Mouse (Mus musculus) midbrain, embryonic 16.5 days (tissue): ENCODE measurements around the gene Tmem104. TPM values are rescaled to one million over a fixed set of nuclear protein-coding genes. Genes with fewer than 3 reads are reported as not detected.

Source experiments
- ATAC-seq: fragments of 200-750 bp; cut with Nextera tagmentation; 2 replicates; pipeline ENCODE4 v1.8.0; 2017; ENCODE audit warnings: moderate TSS enrichment
- H3K27ac ChIP-seq: fragments of 300-500 bp; sonication (generic); 2 replicates; pipeline ENCODE4 v1.5.1; 2014; ENCODE audit warnings: mild to moderate bottlenecking, low read length, mixed read lengths
- H3K27me3 ChIP-seq: fragments of 300-500 bp; sonication (generic); 2 replicates; pipeline ENCODE4 v1.6.1; 2014; ENCODE audit warnings: low read depth, low read length, mixed read lengths; ENCODE audit not compliant: control insufficient read depth, insufficient read depth
- H3K36me3 ChIP-seq: fragments of 300-500 bp; sonication (generic); 2 replicates; pipeline ENCODE4 v1.6.1; 2014; ENCODE audit warnings: mild to moderate bottlenecking, low read length, moderate library complexity, mixed read lengths; ENCODE audit not compliant: control insufficient read depth, insufficient read depth
- H3K4me1 ChIP-seq: fragments of 300-500 bp; sonication (generic); 2 replicates; pipeline ENCODE4 v1.6.1; 2014; ENCODE audit warnings: mild to moderate bottlenecking, low read length, mixed read lengths; ENCODE audit not compliant: control insufficient read depth, insufficient read depth
- H3K4me2 ChIP-seq: fragments of 300-500 bp; sonication (generic); 2 replicates; pipeline ENCODE4 v1.6.1; 2014; ENCODE audit warnings: mild to moderate bottlenecking, low read length, mixed read lengths
- H3K4me3 ChIP-seq: fragments of 300-500 bp; sonication (generic); 2 replicates; pipeline ENCODE4 v1.5.1; 2014; ENCODE audit warnings: low read depth, mild to moderate bottlenecking, low read length, moderate library complexity, mixed read lengths
- H3K9ac ChIP-seq: fragments of 300-500 bp; sonication (generic); 2 replicates; pipeline ENCODE4 v1.6.1; 2014; ENCODE audit warnings: low read depth, low read length, mixed read lengths
- H3K9me3 ChIP-seq: fragments of 300-500 bp; sonication (generic); replicated peaks from 2 replicates; pipeline ENCODE4 v1.6.1; 2014; ENCODE audit warnings: mild to moderate bottlenecking, low read length, mixed read lengths; ENCODE audit not compliant: control insufficient read depth, poor library complexity, severe bottlenecking
- WGBS: fragments of 180-500 bp; shearing (Covaris S2); extraction: QIAGEN DNeasy Blood & Tissue Kit; methylation state at CpG from one replicate; pipeline ENCODE4 v1.1.7; 2014; 5-methylcytosine and 5-hydroxymethylcytosine counted together
- polyA plus RNA-seq: library from polyadenylated mRNA; unstranded; fragments of >200 nt; fragmentation: Nextera tagmentation; extraction: Ambion mirVana; gene quantifications from 2 replicates; pipeline ENCODE4 v1.2.1, GENCODE M21; 2015

Tmem104 gene
- polyA plus RNA-seq, 1 experiment from 2014 or later, result 12.5 TPM

- H3K9ac ChIP-seq, result no peak overlapping the region
- ATAC-seq, result no peak
- H3K9me3 ChIP-seq, result no peaks in the 10 kb centered on the region
- no peak overlapping the region for H3K4me3 ChIP-seq
- H3K4me2 ChIP-seq, result no peak overlapping the region
- peaks cover 10% of the 10 kb centered on the region; the same call in 1 of the 2 replicates for H3K4me1 ChIP-seq
- no peaks in the 10 kb centered on the region for H3K36me3 ChIP-seq
- 12% methylated on average over 16 of the region's 16 CpGs for WGBS
- H3K27ac ChIP-seq, result no peak overlapping the region
- no peaks in the 10 kb centered on the region for H3K27me3 ChIP-seq
Observed at GRCm38 (mm10) chr11:115173549-115174339, 13.5 kb upstream of the Tmem104 start.

GRCm38 (mm10) chr11:115176399-115177190 is 10.7 kb upstream of the Tmem104 start:
- Histone ChIP-seq H3K9ac (no peak overlapping the region), H3K4me1 (peaks cover 10% of the 10 kb centered on the region; the same call in 1 of the 2 replicates), H3K36me3 (no peaks in the 10 kb centered on the region), H3K9me3 (no peaks in the 10 kb centered on the region), H3K27me3 (no peaks in the 10 kb centered on the region), H3K4me3 (no peak overlapping the region), H3K27ac (0 out of 2 replicates have a peak overlapping the region, but pooled peaks have one; percentile 24), H3K4me2 (no peak overlapping the region)
- 59% methylated on average over 24 of the region's 24 CpGs for WGBS
- ATAC-seq, result no peak

- Histone ChIP-seq H3K4me2 (no peak overlapping the region), H3K9ac (no peak overlapping the region), H3K4me3 (no peak overlapping the region), H3K36me3 (no peaks in the 10 kb centered on the region), H3K9me3 (no peaks in the 10 kb centered on the region), H3K27ac (peak overlapping the region; percentile 12; the same call in 1 of the 2 replicates), H3K27me3 (no peaks in the 10 kb centered on the region), H3K4me1 (peaks cover 10% of the 10 kb centered on the region; the same call in 1 of the 2 replicates)
- 19% methylated on average over 10 of the region's 10 CpGs for WGBS
- ATAC-seq, result peak; percentile 69
Observed at GRCm38 (mm10) chr11:115177559-115178195, 9.6 kb upstream of the Tmem104 start.

GRCm38 (mm10) chr11:115178766-115179165 is 8.5 kb upstream of the Tmem104 start:
- Histone ChIP-seq H3K9ac (no peak overlapping the region), H3K27me3 (no peaks in the 10 kb centered on the region), H3K36me3 (no peaks in the 10 kb centered on the region), H3K27ac (peak overlapping the region; percentile 54; the same call in 1 of the 2 replicates), H3K9me3 (no peaks in the 10 kb centered on the region), H3K4me3 (no peak overlapping the region), H3K4me2 (no peak overlapping the region), H3K4me1 (peaks cover 5% of the 10 kb centered on the region; the same call in 1 of the 2 replicates)
- WGBS, result 90% methylated on average over 2 of the region's 2 CpGs
- no peak for ATAC-seq

GRCm38 (mm10) chr11:115179191-115179590 is 8.1 kb upstream of the Tmem104 start:
- 81% methylated on average over 6 of the region's 6 CpGs for WGBS
- peak; percentile 70 for ATAC-seq
- Histone ChIP-seq H3K36me3 (no peaks in the 10 kb centered on the region), H3K27me3 (no peaks in the 10 kb centered on the region), H3K4me3 (no peak overlapping the region), H3K9ac (no peak overlapping the region), H3K9me3 (no peaks in the 10 kb centered on the region), H3K4me1 (peaks cover 5% of the 10 kb centered on the region; the same call in 1 of the 2 replicates), H3K4me2 (no peak overlapping the region), H3K27ac (peak overlapping the region; percentile 54; the same call in 1 of the 2 replicates)

- WGBS, result 81% methylated on average over 6 of the region's 6 CpGs
- H3K4me1 ChIP-seq, result peaks cover 3% of the 10 kb centered on the region; the same call in 1 of the 2 replicates
Observed at GRCm38 (mm10) chr11:115179881-115180280, 7.4 kb upstream of the Tmem104 start.

GRCm38 (mm10) chr11:115181913-115182638 is 5.2 kb upstream of the Tmem104 start:
- no peak overlapping the region for H3K4me3 ChIP-seq
- no peaks in the 10 kb centered on the region for H3K27me3 ChIP-seq
- H3K4me1 ChIP-seq, result peaks cover 10% of the 10 kb centered on the region
- ATAC-seq, result no peak
- H3K27ac ChIP-seq, result no peak overlapping the region
- no peaks in the 10 kb centered on the region for H3K36me3 ChIP-seq
- no peaks in the 10 kb centered on the region for H3K9me3 ChIP-seq
- WGBS, result 19% methylated on average over 12 of the region's 12 CpGs
- no peak overlapping the region for H3K9ac ChIP-seq
- H3K4me2 ChIP-seq, result no peak overlapping the region

More at GRCm38 (mm10) chr11:115179881-115180280, 7.4 kb upstream of the Tmem104 start:
- Histone ChIP-seq H3K27me3 (no peaks in the 10 kb centered on the region), H3K36me3 (no peaks in the 10 kb centered on the region), H3K9me3 (no peaks in the 10 kb centered on the region), H3K27ac (peak overlapping the region; percentile 58), H3K4me2 (no peak overlapping the region), H3K4me3 (no peak overlapping the region), H3K9ac (no peak overlapping the region)
- ATAC-seq, result no peak

- Histone ChIP-seq H3K36me3 (0 out of 2 replicates have a peak, but pooled peaks cover 1% of the 10 kb centered on the region), H3K4me2 (no peak overlapping the region), H3K4me1 (peaks cover 18% of the 10 kb centered on the region), H3K27me3 (no peaks in the 10 kb centered on the region), H3K27ac (no peak overlapping the region), H3K9me3 (no peaks in the 10 kb centered on the region), H3K9ac (no peak overlapping the region), H3K4me3 (no peak overlapping the region)
- no peak for ATAC-seq
- WGBS, result 55% methylated on average over 4 of the region's 4 CpGs
Observed at GRCm38 (mm10) chr11:115184973-115185372, 2.3 kb upstream of the Tmem104 start.
